Mouse (Mus musculus): ENCODE results near the gene Gm5751. TPM values are rescaled to one million over a fixed set of nuclear protein-coding genes. Genes with fewer than 3 reads are reported as not detected.
"Not testable (repeated sequence)": the region's sequence is repeated elsewhere in the genome, so short reads cannot be mapped to it uniquely, and the experiment has no call there.

Gm5751 gene
- total RNA-seq (2012; rRNA removed) (0.38 and 0.51 TPM in 2 replicates), total RNA-seq (2014; rRNA removed) (not detected in 2 replicates), polyA plus RNA-seq (2012; ENCODE audit: insufficient read length, low read depth) (0.59 TPM in 1 of 2 replicates, not detected in the other)

DNA sequence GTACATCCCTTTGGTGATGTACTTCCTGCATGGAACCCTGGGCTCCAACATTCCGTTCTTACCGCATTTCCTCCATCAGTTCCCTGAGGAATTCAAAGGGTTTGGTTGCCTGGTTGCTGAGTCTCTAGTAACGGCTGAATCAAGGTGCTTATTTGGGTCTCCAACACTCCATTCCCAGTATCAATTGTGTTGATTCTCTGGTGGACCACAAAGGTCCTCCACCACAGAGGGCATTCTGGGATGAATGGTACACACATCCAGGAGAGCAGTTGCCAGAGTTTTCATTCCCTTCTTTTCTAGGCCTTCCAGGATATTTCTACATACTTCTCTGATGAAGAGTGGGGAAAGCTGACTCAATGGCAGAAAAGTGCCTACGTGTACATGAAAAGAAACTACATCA lies at the start of gene Gm5751:
TSS of gene Gm5751 (plus strand) at position 301 of the 400 bp plus-strand sequence.
- H3K9me3 ChIP-seq (replicated peaks; ENCODE audit: low read length); in situ Hi-C loops (cut with MboI; ENCODE audit: low pct_ligation_motif_present, low pct_unique_long_range_greater_than_20kb, low sequenced_read_pairs); H3K27ac ChIP-seq (ENCODE audit: insufficient read depth, low read depth); H3K4me3 ChIP-seq (replicated peaks in 1 of 3; ENCODE audit: low read depth in 2 of 3, low read length in 2 of 3, poor library complexity in 1 of 3); H3K4me1 ChIP-seq (ENCODE audit: control insufficient read depth in 1 of 2, insufficient read depth in 2 of 2); H3K79me2 ChIP-seq (replicated peaks; ENCODE audit: control insufficient read depth, extremely low read depth, insufficient read depth, poor library complexity, severe bottlenecking); H3K36me3 ChIP-seq (replicated peaks in 1 of 2; ENCODE audit: control insufficient read depth in 1 of 2, insufficient read depth in 1 of 2, low read length in 1 of 2); DNase-seq (ENCODE audit: extremely low read depth); H3K27me3 ChIP-seq (replicated peaks); dilution Hi-C loops (cut with MboI; ENCODE audit: extremely low pct_ligation_motif_present, extremely low pct_unique_long_range_greater_than_20kb, low sequenced_read_pairs); H3K9ac ChIP-seq (ENCODE audit: insufficient read depth, low read depth); H3K4me2 ChIP-seq (ENCODE audit: insufficient read depth, low read depth, poor library complexity, severe bottlenecking): not testable (repeated sequence)

DNA sequence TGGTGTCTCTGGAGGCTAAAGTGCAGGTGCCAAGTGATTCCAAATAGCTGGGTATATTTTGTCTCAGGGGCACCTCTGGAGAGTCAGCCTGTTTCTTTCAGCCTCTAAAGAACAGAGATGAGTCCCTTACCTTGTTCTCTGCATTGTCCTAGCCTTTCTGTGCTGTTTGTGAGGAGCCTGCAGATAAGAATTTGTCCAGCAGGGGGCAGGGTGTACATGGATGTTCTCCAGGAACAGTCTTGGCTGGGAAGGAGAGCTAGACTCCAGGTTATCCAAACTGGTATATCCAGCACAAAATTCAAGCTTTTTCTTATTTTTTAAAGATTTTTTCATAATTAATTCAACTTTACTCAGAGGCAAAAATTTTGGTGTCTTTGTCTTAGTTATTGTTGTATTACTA lies 42.0 kb upstream of the Gm5751 start:
- H3K79me2 ChIP-seq (replicated peaks; ENCODE audit: control insufficient read depth, extremely low read depth, insufficient read depth, poor library complexity, severe bottlenecking): no peaks in the 10 kb centered on the region
- H3K4me1 ChIP-seq (ENCODE audit: control insufficient read depth in 1 of 2, insufficient read depth in 2 of 2): no peaks in the 10 kb centered on the region
- no peaks in the 10 kb centered on the region for H3K9me3 ChIP-seq (replicated peaks; ENCODE audit: low read length)
- H3K36me3 ChIP-seq (replicated peaks in 1 of 2; ENCODE audit: control insufficient read depth in 1 of 2, insufficient read depth in 1 of 2, low read length in 1 of 2): no peaks in the 10 kb centered on the region
- DNase-seq (ENCODE audit: extremely low read depth): peak; percentile 27
- H3K27me3 ChIP-seq (replicated peaks): no peaks in the 10 kb centered on the region
- no peak overlapping the region for H3K27ac ChIP-seq (ENCODE audit: insufficient read depth, low read depth)
- dilution Hi-C loops (cut with MboI; ENCODE audit: extremely low pct_ligation_motif_present, extremely low pct_unique_long_range_greater_than_20kb, low sequenced_read_pairs): no loop called here
- no peak overlapping the region for H3K9ac ChIP-seq (ENCODE audit: insufficient read depth, low read depth)
- no peak overlapping the region for H3K4me3 ChIP-seq (replicated peaks in 1 of 3; ENCODE audit: low read depth in 2 of 3, low read length in 2 of 3, poor library complexity in 1 of 3)
- in situ Hi-C loops (cut with MboI; ENCODE audit: low pct_ligation_motif_present, low pct_unique_long_range_greater_than_20kb, low sequenced_read_pairs): no loop called here
- H3K4me2 ChIP-seq (ENCODE audit: insufficient read depth, low read depth, poor library complexity, severe bottlenecking): no peak overlapping the region
- TF ChIP-seq ZKSCAN1 (IDR thresholded peaks at IDR 0.05; ENCODE audit: borderline replicate concordance, low read depth, low read length) (no peak), SIN3A (IDR thresholded peaks at IDR 0.05; ENCODE audit: low read length) (no peak), USF1 (IDR thresholded peaks at IDR 0.05; ENCODE audit: low read depth, low read length) (no peak), KAT2A (IDR thresholded peaks at IDR 0.05; ENCODE audit: insufficient replicate concordance, low read length) (no peak), PAX5 (IDR thresholded peaks at IDR 0.05; ENCODE audit: low read length) (no peak), CHD1 (IDR thresholded peaks at IDR 0.05; ENCODE audit: low read depth, low read length) (no peak), IRF4 (IDR thresholded peaks at IDR 0.05; ENCODE audit: low read depth, low read length) (no peak), GABPA (IDR thresholded peaks at IDR 0.05; ENCODE audit: insufficient replicate concordance, low read depth, low read length) (no peak), ZMIZ1 (IDR thresholded peaks at IDR 0.05; ENCODE audit: low read depth, low read length) (no peak), USF2 (conservative IDR thresholded peaks at IDR 0.05; ENCODE audit: low read depth, low read length) (no peak), SMC3 (IDR thresholded peaks at IDR 0.05; ENCODE audit: low read depth, low read length) (peak; percentile 30), RCOR1 (conservative IDR thresholded peaks at IDR 0.05; ENCODE audit: low read depth, low read length) (no peak), RAD21 (IDR thresholded peaks at IDR 0.05; ENCODE audit: low read depth, low read length) (peak; percentile 30), MAX (IDR thresholded peaks at IDR 0.05; ENCODE audit: low read length) (no peak), CTCF (conservative IDR thresholded peaks at IDR 0.05 in 1 of 2, IDR thresholded peaks at IDR 0.05 in 1 of 2; ENCODE audit: low read depth in 2 of 2, low read length in 2 of 2) (peak in 1 of 2 experiments; percentile 62; a peak in 2 of 4 replicates)

Measured in CH12.LX (cell line).